Mouse (Mus musculus): ENCODE data around the gene Ndufaf1. TPM values are rescaled to one million over a fixed set of nuclear protein-coding genes. Genes with fewer than 3 reads are reported as not detected.
"Not testable (repeated sequence)": the region's sequence is repeated elsewhere in the genome, so short reads cannot be mapped to it uniquely, and the experiment has no call there.

Ndufaf1 gene
- polyA plus RNA-seq, 1 experiment = 28.0 TPM

- TF ChIP-seq CTCF (IDR thresholded peaks at IDR 0.05; ENCODE audit: borderline replicate concordance, insufficient read depth, low read depth, low read length) (no peak), POLR2A (IDR thresholded peaks at IDR 0.05; ENCODE audit: borderline replicate concordance, insufficient read depth, low read length) (no peak)
- WGBS = 91% methylated on average over 5 of the region's 5 CpGs
- H3K27me3 ChIP-seq (ENCODE audit: control insufficient read depth, insufficient read depth, low read length) = no peaks in the 10 kb centered on the region
- H3K4me3 ChIP-seq (replicated peaks; ENCODE audit: insufficient read depth, low read depth, low read length) = no peak overlapping the region
- DNase-seq = no peak
- no peak overlapping the region for H3K27ac ChIP-seq (ENCODE audit: insufficient read depth, low read length)
- no peaks in the 10 kb centered on the region for H3K4me1 ChIP-seq (ENCODE audit: control insufficient read depth, insufficient read depth, low read length)
These were observed 18.4 kb downstream of the Ndufaf1 start for GRCm38 (mm10) chr2:119644254-119644653.

- no peak overlapping the region for H3K27ac ChIP-seq (ENCODE audit: insufficient read depth, low read length)
- no peak for TF ChIP-seq POLR2A (IDR thresholded peaks at IDR 0.05; ENCODE audit: borderline replicate concordance, insufficient read depth, low read length)
- H3K27me3 ChIP-seq (ENCODE audit: control insufficient read depth, insufficient read depth, low read length) = no peaks in the 10 kb centered on the region
- no peaks in the 10 kb centered on the region for H3K4me1 ChIP-seq (ENCODE audit: control insufficient read depth, insufficient read depth, low read length)
- 97% methylated on average over 5 of the region's 5 CpGs for WGBS
- no peak for DNase-seq
- no peak overlapping the region for H3K4me3 ChIP-seq (replicated peaks; ENCODE audit: insufficient read depth, low read depth, low read length)
These were observed 21.3 kb downstream of the Ndufaf1 start for GRCm38 (mm10) chr2:119641214-119641912.

- Histone ChIP-seq H3K27ac (ENCODE audit: insufficient read depth, low read length) (no peak overlapping the region), H3K4me3 (replicated peaks; ENCODE audit: insufficient read depth, low read depth, low read length) (no peak overlapping the region), H3K4me1 (ENCODE audit: control insufficient read depth, insufficient read depth, low read length) (no peaks in the 10 kb centered on the region), H3K27me3 (ENCODE audit: control insufficient read depth, insufficient read depth, low read length) (no peaks in the 10 kb centered on the region)
- DNase-seq = no peak
- TF ChIP-seq POLR2A (IDR thresholded peaks at IDR 0.05; ENCODE audit: borderline replicate concordance, insufficient read depth, low read length) (no peak), CTCF (IDR thresholded peaks at IDR 0.05; ENCODE audit: borderline replicate concordance, insufficient read depth, low read depth, low read length) (no peak)
- 86% methylated on average over 1 of the region's 1 CpGs for WGBS
These were observed 25.8 kb downstream of the Ndufaf1 start for GRCm38 (mm10) chr2:119636781-119637180.

- H3K4me1 ChIP-seq (ENCODE audit: control insufficient read depth, insufficient read depth, low read length) = no peaks in the 10 kb centered on the region
- no peak overlapping the region for H3K27ac ChIP-seq (ENCODE audit: insufficient read depth, low read length)
- WGBS = 99% methylated on average over 2 of the region's 2 CpGs
- DNase-seq = no peak
- no peak for TF ChIP-seq POLR2A (IDR thresholded peaks at IDR 0.05; ENCODE audit: borderline replicate concordance, insufficient read depth, low read length)
- no peak for TF ChIP-seq CTCF (IDR thresholded peaks at IDR 0.05; ENCODE audit: borderline replicate concordance, insufficient read depth, low read depth, low read length)
- H3K4me3 ChIP-seq (replicated peaks; ENCODE audit: insufficient read depth, low read depth, low read length) = no peak overlapping the region
- no peaks in the 10 kb centered on the region for H3K27me3 ChIP-seq (ENCODE audit: control insufficient read depth, insufficient read depth, low read length)
These were observed 41.3 kb downstream of the Ndufaf1 start for GRCm38 (mm10) chr2:119621302-119621701.

GRCm38 (mm10) chr2:119619002-119619401, 43.6 kb downstream of the Ndufaf1 start:
- H3K4me1 ChIP-seq (ENCODE audit: control insufficient read depth, insufficient read depth, low read length); H3K27ac ChIP-seq (ENCODE audit: insufficient read depth, low read length); DNase-seq; H3K27me3 ChIP-seq (ENCODE audit: control insufficient read depth, insufficient read depth, low read length): not testable (repeated sequence)
- 3% methylated on average over 6 of the region's 6 CpGs for WGBS
- peak overlapping the region; percentile 96 for H3K4me3 ChIP-seq (replicated peaks; ENCODE audit: insufficient read depth, low read depth, low read length)

GRCm38 (mm10) chr2:119618199-119618982, 44.2 kb downstream of the Ndufaf1 start, which contains the start of the genes Nusap1 and Oip5:
Nusap1 (plus strand) TSS chr2:119618298.
Oip5 (minus strand) TSS chr2:119618469.
- no peaks in the 10 kb centered on the region for H3K4me1 ChIP-seq (ENCODE audit: control insufficient read depth, insufficient read depth, low read length)
- H3K4me3 ChIP-seq (replicated peaks; ENCODE audit: insufficient read depth, low read depth, low read length) = peak within 1 kb of the TSS; percentile 96
- H3K27me3 ChIP-seq (ENCODE audit: control insufficient read depth, insufficient read depth, low read length) = no peaks in the 10 kb centered on the region
- TF ChIP-seq POLR2A (IDR thresholded peaks at IDR 0.05; ENCODE audit: borderline replicate concordance, insufficient read depth, low read length) (no peak), CTCF (IDR thresholded peaks at IDR 0.05; ENCODE audit: borderline replicate concordance, insufficient read depth, low read depth, low read length) (no peak)
- WGBS = under 1% methylated on average over 55 of the region's 55 CpGs
- DNase-seq = peak; percentile 91 to 94
- H3K27ac ChIP-seq (ENCODE audit: insufficient read depth, low read length) = no peak within 1 kb of the TSS

- 0% methylated on average over 13 of the region's 13 CpGs for WGBS
- Histone ChIP-seq H3K4me3 (replicated peaks; ENCODE audit: insufficient read depth, low read depth, low read length) (peak overlapping the region; percentile 96), H3K27ac (ENCODE audit: insufficient read depth, low read length) (no peak overlapping the region), H3K27me3 (ENCODE audit: control insufficient read depth, insufficient read depth, low read length) (no peaks in the 10 kb centered on the region), H3K4me1 (ENCODE audit: control insufficient read depth, insufficient read depth, low read length) (no peaks in the 10 kb centered on the region)
- DNase-seq = no peak
- no peak for TF ChIP-seq CTCF (IDR thresholded peaks at IDR 0.05; ENCODE audit: borderline replicate concordance, insufficient read depth, low read depth, low read length)
- TF ChIP-seq POLR2A (IDR thresholded peaks at IDR 0.05; ENCODE audit: borderline replicate concordance, insufficient read depth, low read length) = no peak
These were observed 44.8 kb downstream of the Ndufaf1 start for GRCm38 (mm10) chr2:119617841-119618198.

GRCm38 (mm10) chr2:119607023-119607422, 55.6 kb downstream of the Ndufaf1 start:
- TF ChIP-seq POLR2A (IDR thresholded peaks at IDR 0.05; ENCODE audit: borderline replicate concordance, insufficient read depth, low read length) (no peak), CTCF (IDR thresholded peaks at IDR 0.05; ENCODE audit: borderline replicate concordance, insufficient read depth, low read depth, low read length) (no peak; the same call in 1 of the 2 replicates)
- H3K4me1 ChIP-seq (ENCODE audit: control insufficient read depth, insufficient read depth, low read length) = no peaks in the 10 kb centered on the region; the same call in 1 of the 2 replicates
- H3K27me3 ChIP-seq (ENCODE audit: control insufficient read depth, insufficient read depth, low read length) = no peaks in the 10 kb centered on the region
- no peak overlapping the region for H3K4me3 ChIP-seq (replicated peaks; ENCODE audit: insufficient read depth, low read depth, low read length)
- DNase-seq = no peak
- no peak overlapping the region for H3K27ac ChIP-seq (ENCODE audit: insufficient read depth, low read length)
- 93% methylated on average over 4 of the region's 4 CpGs for WGBS

Other genes with a start within 250 kb of the Ndufaf1 start
- 17.1 and 17.3 TPM in 2 replicates for gene Ino80, start 185.1 kb downstream of the Ndufaf1 start, polyA plus RNA-seq (2012; rRNA removed)
- gene Exd1, start 115.2 kb downstream of the Ndufaf1 start, polyA plus RNA-seq (2012; rRNA removed) = 0.90 and 1.2 TPM in 2 replicates
- 126 and 142 TPM in 2 replicates for gene Chp1, start 115.1 kb downstream of the Ndufaf1 start, polyA plus RNA-seq (2012; rRNA removed)
- 0.32 and 0.39 TPM in 2 replicates for gene Nusap1, start 44.5 kb downstream of the Ndufaf1 start, polyA plus RNA-seq (2012; rRNA removed)
- gene Oip5, start 44.4 kb downstream of the Ndufaf1 start, polyA plus RNA-seq (2012; rRNA removed) = 0.39 and 0.41 TPM in 2 replicates
- gene Rtf1, start 12.2 kb upstream of the Ndufaf1 start, polyA plus RNA-seq (2012; rRNA removed) = 29.5 and 32.5 TPM in 2 replicates
- gene Itpka, start 79.5 kb upstream of the Ndufaf1 start, polyA plus RNA-seq (2012; rRNA removed) = 65.2 and 78.5 TPM in 2 replicates
- 16.5 and 19.1 TPM in 2 replicates for gene Ltk, start 97.6 kb upstream of the Ndufaf1 start, polyA plus RNA-seq (2012; rRNA removed)
- gene Rpap1, start 124.7 kb upstream of the Ndufaf1 start, polyA plus RNA-seq (2012; rRNA removed) = 15.9 and 17.5 TPM in 2 replicates
- gene Tyro3, start 134.9 kb upstream of the Ndufaf1 start, polyA plus RNA-seq (2012; rRNA removed) = 150 and 154 TPM in 2 replicates
- gene Mga, start 234.4 kb upstream of the Ndufaf1 start, polyA plus RNA-seq (2012; rRNA removed) = 22.8 and 24.9 TPM in 2 replicates

Data from cerebellum, adult 2 months (tissue).